Mouse (Mus musculus): ENCODE results near the gene Spin2d. TPM values are rescaled to one million over a fixed set of nuclear protein-coding genes. Genes with fewer than 3 reads are reported as not detected.
"Not testable (repeated sequence)": the region's sequence is repeated elsewhere in the genome, so short reads cannot be mapped to it uniquely, and the experiment has no call there.

Spin2d gene
- total RNA-seq (2017) = 0.89 TPM in 1 of 2 replicates, not detected in the other

DNA sequence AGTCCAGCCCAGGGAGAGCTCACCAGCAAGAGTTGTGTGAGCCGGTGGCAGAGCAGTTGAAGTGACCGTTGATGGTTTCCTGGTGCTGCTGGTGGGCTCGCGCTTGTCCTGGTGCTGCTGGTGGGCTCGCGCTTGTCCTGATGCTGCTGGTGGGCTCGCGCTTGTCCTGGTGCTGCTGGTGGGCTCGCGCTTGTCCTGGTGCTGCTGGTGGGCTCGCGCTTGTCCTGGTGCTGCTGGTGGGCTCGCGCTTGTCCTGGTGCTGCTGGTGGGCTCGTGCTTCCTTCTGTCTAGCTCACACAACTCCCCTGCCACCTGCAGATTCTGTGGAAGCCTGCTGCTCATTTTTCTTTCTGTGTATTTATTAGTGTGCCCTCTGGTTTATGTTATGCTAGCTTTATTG, at the start of gene Spin2d:
Gene Spin2d (minus strand): TSS at position 101 of the 400 bp plus-strand sequence.
- not testable (repeated sequence) for ATAC-seq (replicated peaks in 1 of 2; ENCODE audit: insufficient read depth in 1 of 2, low FRiP score in 2 of 2, low TSS enrichment in 1 of 2, low read depth in 1 of 2, poor library complexity in 2 of 2, severe bottlenecking in 2 of 2)

DNA sequence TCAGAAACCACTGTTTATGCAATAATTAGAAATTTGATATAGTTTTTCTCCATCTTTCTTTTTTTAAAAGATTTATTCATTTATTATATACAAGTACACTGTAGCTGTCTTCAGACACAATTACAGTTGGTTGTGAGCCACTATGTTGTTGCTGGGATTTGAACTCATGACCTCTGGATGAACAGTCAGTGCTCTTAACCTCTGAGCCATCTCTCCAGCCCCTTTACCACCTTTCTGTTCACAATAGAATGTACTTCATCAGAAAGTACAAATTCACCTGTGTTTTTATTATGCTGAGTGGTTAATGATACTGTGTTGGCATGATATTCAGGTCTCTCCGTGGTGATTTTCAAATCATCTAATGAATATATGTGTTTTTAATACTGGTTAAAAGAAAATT, 48.6 kb upstream of the Spin2d start:
- no peak for ATAC-seq (replicated peaks in 1 of 2; ENCODE audit: insufficient read depth in 1 of 2, low FRiP score in 2 of 2, low TSS enrichment in 1 of 2, low read depth in 1 of 2, poor library complexity in 2 of 2, severe bottlenecking in 2 of 2)

DNA sequence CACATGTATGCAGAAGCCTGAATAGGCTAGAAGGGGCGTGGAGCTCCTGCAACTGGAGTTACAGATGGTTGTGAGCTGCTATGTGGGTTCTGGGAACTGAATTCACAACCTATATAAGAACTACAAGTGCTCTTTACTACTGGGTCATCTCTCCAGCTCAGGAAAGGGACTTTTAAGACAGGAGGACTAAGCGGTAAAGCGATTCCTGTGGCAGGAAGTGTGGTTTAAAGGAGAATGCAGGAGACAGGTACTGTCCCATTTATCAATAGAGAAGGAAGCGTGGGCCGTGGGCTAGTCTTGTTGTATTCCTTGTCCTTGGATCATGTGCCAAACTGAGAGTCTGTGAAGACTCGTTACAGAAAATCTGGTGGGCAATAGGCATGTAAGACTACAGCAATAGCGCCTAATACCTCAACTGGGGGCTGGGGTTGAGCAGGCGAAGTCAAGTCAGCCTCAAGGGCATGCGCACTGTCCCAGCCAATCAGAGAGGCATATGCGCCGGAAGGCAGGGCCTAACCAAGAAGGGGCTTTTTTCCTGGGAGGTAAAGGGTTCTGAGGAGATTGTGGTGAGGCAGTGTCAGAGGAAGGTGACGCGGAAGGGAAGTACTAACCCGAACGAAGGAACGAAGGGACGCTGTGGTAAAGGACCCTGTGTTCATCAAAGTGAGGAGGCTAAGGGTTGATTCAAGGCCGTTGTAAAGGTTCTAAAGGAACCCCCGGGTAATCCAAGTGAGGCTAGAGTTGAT, 37.2 kb upstream of the Spin2d start, which contains the start of gene Xlr4b:
Gene Xlr4b (plus strand): TSS at position 515 of the 746 bp plus-strand sequence.
- 0 out of 4 replicates have a peak, but pooled peaks of 1 of the 2 experiments have one; percentile 7 for ATAC-seq (replicated peaks in 1 of 2; ENCODE audit: insufficient read depth in 1 of 2, low FRiP score in 2 of 2, low TSS enrichment in 1 of 2, low read depth in 1 of 2, poor library complexity in 2 of 2, severe bottlenecking in 2 of 2)

DNA sequence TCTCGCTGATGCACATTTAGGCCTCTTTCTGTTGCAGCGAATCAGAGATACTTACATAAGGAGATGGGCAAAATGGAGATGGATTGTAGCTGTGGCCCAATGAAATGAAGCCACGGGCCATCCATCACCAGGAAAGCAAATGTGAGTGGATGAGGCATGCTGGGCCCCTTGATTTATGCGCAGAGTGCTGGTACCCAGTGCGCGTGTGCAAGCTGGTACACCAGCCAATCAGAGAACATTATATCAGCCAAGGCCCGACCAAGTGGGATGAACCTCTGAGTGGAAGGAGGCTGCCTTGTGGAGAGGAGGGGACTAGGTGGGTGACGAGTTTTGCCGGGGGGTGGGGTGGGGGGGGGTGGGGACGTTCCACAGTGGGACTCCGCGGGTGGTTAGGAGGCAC, 15.1 kb upstream of the Spin2d start, which contains the start of gene Xlr3b:
Gene Xlr3b (plus strand): TSS at position 274 of the 400 bp plus-strand sequence.
- not testable (repeated sequence) for ATAC-seq (replicated peaks in 1 of 2; ENCODE audit: insufficient read depth in 1 of 2, low FRiP score in 2 of 2, low TSS enrichment in 1 of 2, low read depth in 1 of 2, poor library complexity in 2 of 2, severe bottlenecking in 2 of 2)

DNA sequence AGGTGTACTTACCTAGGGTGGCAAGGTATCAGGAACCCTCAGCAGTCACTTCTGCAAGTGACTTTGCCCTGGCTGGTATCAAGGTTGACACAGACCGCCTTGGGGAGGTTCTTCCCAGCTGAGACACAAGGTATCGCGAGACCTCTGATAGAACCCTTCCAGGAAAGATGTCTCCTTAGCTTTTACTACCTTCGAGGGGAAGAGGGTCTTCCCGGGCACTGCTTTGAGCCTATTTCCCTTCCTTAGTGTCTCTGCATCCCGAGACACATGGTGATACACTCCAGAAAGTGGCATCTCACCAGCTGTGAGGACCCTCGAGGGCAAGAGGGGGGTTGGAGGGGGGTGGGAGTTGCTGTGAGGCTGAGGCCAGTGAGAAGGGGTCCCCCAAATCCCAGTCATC, 27.4 kb downstream of the Spin2d start, which contains the start of gene DXBay18:
Gene DXBay18 (minus strand): TSS at position 101 of the 400 bp plus-strand sequence.
- not testable (repeated sequence) for ATAC-seq (replicated peaks in 1 of 2; ENCODE audit: insufficient read depth in 1 of 2, low FRiP score in 2 of 2, low TSS enrichment in 1 of 2, low read depth in 1 of 2, poor library complexity in 2 of 2, severe bottlenecking in 2 of 2)

DNA sequence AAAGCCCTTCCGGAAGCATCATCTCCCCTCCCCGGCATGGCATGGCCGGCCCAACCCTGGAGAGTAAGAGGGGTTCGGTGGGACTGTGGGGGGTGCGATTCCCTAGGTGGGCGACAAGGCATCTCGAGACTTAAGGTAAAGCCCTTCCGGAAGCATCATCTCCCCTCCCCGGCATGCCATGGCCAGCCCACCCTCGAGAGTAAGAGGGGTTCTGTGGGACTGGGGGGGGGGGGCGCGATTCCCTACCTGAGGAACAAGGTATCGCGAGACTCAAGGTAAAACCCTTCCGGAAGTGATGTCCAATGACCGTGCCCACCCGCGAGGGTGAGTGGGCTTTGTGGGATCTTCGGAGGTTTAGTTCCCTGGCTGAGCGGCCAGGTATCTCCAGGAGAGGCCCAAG, 28.3 kb downstream of the Spin2d start, which contains the start of gene Xlr5b:
Gene Xlr5b (plus strand): TSS at position 301 of the 400 bp plus-strand sequence.
- not testable (repeated sequence) for ATAC-seq (replicated peaks in 1 of 2; ENCODE audit: insufficient read depth in 1 of 2, low FRiP score in 2 of 2, low TSS enrichment in 1 of 2, low read depth in 1 of 2, poor library complexity in 2 of 2, severe bottlenecking in 2 of 2)

DNA sequence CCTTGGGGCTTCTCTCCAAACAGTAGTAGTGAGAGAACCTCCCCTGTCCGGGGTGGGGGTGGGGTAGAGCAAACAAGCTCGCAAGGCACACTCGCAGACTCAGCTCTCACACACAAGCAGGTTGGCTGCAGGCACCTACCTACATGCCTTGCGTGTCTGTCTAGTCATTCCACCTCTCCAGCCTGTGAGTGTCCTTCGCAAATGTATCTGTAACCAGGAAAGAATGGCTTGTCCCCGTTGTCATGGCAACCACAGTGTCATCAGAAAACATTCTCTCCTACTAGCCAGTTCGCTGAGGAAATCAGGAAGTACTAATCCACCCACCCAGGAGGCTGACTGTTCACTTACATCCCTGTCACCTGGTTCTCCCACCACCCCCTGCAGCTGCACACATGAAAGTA, 33.6 kb downstream of the Spin2d start:
- peak; percentile 89 to 93 for ATAC-seq (replicated peaks in 1 of 2; ENCODE audit: insufficient read depth in 1 of 2, low FRiP score in 2 of 2, low TSS enrichment in 1 of 2, low read depth in 1 of 2, poor library complexity in 2 of 2, severe bottlenecking in 2 of 2)

Other genes with a start within 250 kb of the Spin2d start
- 0.13 TPM in 1 of 2 replicates, not detected in the other for gene Zfp185, start 189.7 kb downstream of the Spin2d start, total RNA-seq (2017)
- not detected in 2 replicates for gene Pnma5, start 139.9 kb downstream of the Spin2d start, total RNA-seq (2017)
- gene Pnma3, start 112.2 kb downstream of the Spin2d start, total RNA-seq (2017) = not detected in 2 replicates
- 39.3 and 48.7 TPM in 2 replicates for gene Xlr4a, start 94.5 kb downstream of the Spin2d start, total RNA-seq (2017)
- 7.7 and 7.9 TPM in 2 replicates for gene Xlr3a, start 79.9 kb downstream of the Spin2d start, total RNA-seq (2017)
- gene Gm14685, start 59.9 kb downstream of the Spin2d start, total RNA-seq (2017) = 0.15 TPM in 1 of 2 replicates, not detected in the other
- gene Xlr5b, start 28.2 kb downstream of the Spin2d start, total RNA-seq (2017) = not detected in 2 replicates
- gene DXBay18, start 27.5 kb downstream of the Spin2d start, total RNA-seq (2017) = not detected in 2 replicates
- 17.2 and 18.8 TPM in 2 replicates for gene Xlr3b, start 15.2 kb upstream of the Spin2d start, total RNA-seq (2017)
- 18.1 and 32.3 TPM in 2 replicates for gene Xlr4b, start 37.3 kb upstream of the Spin2d start, total RNA-seq (2017)
- gene F8a, start 51.3 kb upstream of the Spin2d start, total RNA-seq (2017) = 3.1 and 5.8 TPM in 2 replicates
- 7.6 and 17.8 TPM in 2 replicates for gene Xlr4c, start 66.1 kb upstream of the Spin2d start, total RNA-seq (2017)
- not detected in 2 replicates for gene Xlr3c, start 88.4 kb upstream of the Spin2d start, total RNA-seq (2017)
- not detected in 2 replicates for gene Xlr5a, start 116.0 kb upstream of the Spin2d start, total RNA-seq (2017)
- gene Xlr5c, start 116.0 kb upstream of the Spin2d start, total RNA-seq (2017) = not detected in 2 replicates
- 0.50 and 0.69 TPM in 2 replicates for gene Gm45015, start 159.9 kb upstream of the Spin2d start, total RNA-seq (2017)
- 13.1 and 17.6 TPM in 2 replicates for gene Zfp275, start 165.6 kb upstream of the Spin2d start, total RNA-seq (2017)
- gene Gm18336, start 221.7 kb upstream of the Spin2d start, total RNA-seq (2017) = not detected in 2 replicates
- 0.30 and 0.81 TPM in 2 replicates for gene Zfp92, start 234.1 kb upstream of the Spin2d start, total RNA-seq (2017)